Mouse (Mus musculus) heart, adult 2 months (tissue): ENCODE results near the gene Rpl19.

Source experiments
- EP300 ChIP-seq: fragments of 200-500 bp; IDR thresholded peaks from 2 replicates; pipeline ENCODE4 v1.6.1; 2011; ENCODE audit warnings: low read depth, low read length, control low read depth; ENCODE audit not compliant: insufficient read depth
- POLR2A ChIP-seq: fragments of 200-500 bp; IDR thresholded peaks from 2 replicates; pipeline ENCODE4 v1.6.1; 2011; ENCODE audit warnings: mild to moderate bottlenecking, low read depth, low read length, control low read depth; ENCODE audit not compliant: insufficient read depth

- no peak for TF ChIP-seq POLR2A
- TF ChIP-seq EP300, result no peak
These were observed 31.5 kb downstream of the Rpl19 start for GRCm38 (mm10) chr11:98057998-98058397.
